Mouse (Mus musculus) neutrophil, adult 5-6 weeks (primary cell): ENCODE measurements around the gene Polr3c. TPM values are rescaled to one million over a fixed set of nuclear protein-coding genes. Genes with fewer than 3 reads are reported as not detected.
"Not testable (repeated sequence)": the region's sequence is repeated elsewhere in the genome, so short reads cannot be mapped to it uniquely, and the experiment has no call there.

ENCODE experiments used
- ATAC-seq: fragments of 151-379, 151-347 bp; 2 replicates; pipeline ENCODE4 v1.8.0; 2017; ENCODE audit warnings: mild to moderate bottlenecking, moderate TSS enrichment; ENCODE audit not compliant: insufficient number of reproducible peaks, poor library complexity, low FRiP score, severe bottlenecking; ENCODE audit errors: extremely low read depth
- total RNA-seq: library from RNA; stranded (forward); fragments of 200-1000 nt; gene quantifications from 2 replicates; pipeline ENCODE4 v1.2.3, GENCODE M21; 2017

Polr3c gene
- total RNA-seq, 1 experiment from 2014 or later: 38.3 TPM

DNA sequence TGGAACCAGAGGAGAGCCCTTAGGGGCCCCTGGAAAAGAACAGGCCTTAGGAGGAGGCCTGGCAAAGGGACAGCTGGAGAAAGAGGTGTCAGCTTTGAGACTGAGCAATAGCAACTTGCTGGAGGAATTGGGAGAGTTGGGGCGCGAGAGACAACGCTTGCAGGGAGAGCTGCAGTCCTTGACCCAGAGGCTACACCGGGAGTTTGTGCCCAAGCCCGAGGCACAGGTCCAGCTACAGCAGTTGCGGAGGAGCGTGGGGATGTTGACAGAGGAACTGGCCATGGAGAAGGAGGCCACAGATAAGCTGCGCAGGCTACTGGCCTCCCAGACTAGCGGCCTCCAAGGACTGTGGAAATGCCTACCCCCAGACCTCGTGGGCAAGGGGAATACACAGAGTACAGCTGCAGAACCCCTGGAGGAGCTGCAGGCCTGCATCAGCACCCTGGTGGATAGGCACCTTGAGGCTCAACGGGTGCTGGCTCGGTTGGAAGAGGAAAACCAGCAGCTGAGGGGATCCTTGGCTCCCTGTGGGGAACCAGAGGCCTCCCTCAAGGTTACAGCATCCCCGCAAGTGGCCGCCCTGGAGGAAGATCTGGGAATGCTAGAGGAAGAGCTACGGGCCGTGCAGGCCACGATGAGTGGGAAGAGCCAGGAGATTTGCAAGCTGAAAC, 43.1 kb downstream of the Polr3c start:
- no peak for ATAC-seq

DNA sequence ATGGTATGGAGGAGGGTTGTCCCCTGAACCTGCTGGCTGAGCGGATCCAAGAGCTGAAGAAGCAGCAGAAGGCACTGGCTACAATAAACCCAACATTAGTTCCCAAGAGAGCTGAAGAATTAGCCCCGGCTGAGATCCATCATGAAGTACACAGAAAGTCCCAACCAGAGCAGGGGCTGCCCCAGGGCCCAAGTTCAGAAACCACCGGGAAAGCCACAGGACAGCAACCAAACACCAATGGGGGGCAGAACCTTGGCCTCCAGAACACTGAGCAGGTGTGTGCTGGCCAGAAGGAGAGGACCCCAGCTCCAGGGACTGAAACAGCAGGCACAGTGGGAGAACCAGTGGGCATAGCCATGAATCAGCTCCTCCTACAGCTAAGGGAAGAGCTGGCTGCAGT, 43.9 kb downstream of the Polr3c start:
- no peak for ATAC-seq

DNA sequence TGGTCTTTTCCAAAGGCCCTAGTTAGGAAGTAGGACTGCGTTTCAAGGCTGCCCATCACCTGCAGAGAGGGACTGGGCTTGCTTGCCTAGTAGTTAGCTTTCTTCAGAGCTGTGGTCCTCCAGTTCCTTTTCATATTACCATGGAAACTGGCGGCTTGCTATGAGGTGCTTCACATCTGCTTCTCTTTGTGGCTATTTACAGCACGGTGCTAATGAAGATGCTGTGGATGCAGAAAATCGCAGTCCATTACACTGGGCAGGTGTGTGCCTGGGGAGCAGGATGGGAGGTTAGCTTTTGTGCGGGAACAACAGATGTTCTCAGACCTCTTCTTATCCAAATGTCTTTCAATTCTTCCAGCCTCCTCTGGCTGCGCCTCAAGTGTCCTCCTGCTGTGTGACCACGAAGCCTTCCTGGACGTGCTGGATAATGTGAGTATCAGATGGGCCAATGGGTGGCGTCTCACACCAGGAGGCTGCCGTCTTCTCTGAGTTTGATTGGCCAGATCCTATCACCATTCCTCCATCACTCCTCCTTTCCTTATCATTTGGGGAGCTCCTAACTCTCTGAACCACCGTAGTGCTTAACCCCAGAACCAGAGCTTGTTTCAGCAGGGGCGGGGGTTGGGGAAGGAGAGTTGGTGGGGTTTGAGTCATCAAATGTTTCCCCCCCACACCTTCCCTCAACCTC, 47.0 kb downstream of the Polr3c start:
- no peak for ATAC-seq

DNA sequence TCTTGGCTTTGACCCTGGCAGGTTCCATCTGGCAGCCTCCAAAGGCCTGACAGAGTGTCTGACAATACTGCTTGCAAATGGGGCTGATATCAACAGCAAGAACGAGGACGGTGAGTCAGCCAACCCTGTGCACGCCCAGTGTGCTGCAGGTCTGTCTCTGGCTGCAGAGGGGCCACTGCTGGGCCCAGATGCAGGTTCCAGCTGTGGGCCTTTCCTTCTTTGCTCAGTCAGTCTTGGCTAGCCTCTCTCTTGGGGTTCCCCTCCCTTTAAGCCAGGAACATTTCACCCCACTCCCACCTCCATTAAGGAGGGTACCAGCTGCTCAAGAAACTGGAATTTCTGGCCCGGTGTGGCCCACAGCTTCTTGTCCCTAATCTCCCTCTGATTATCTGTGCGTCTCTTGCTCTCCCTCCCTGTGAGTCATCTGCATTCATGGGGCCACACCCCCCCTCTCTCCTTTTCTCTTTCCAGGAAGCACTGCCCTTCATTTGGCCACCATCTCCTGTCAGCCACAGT, 48.2 kb downstream of the Polr3c start:
- ATAC-seq: no peak

DNA sequence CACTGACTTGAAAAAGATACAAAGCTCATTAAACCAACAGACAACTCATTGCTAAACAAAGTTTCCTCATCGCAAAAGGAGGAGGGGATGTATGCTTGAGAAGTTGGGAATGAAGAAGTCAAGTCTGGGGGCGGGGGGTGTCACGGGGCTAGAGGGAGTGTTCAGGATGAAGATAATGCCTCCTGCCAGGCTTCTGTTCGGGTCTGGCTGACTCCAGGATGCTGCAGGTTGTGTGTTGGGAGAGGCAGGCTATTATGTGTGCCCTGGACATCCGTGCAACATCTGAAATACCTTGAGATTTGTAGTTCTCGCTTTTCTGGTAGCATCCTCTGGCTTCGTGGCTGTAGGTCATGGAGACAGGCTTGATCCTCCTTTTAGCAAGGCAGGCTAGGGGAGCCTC, 49.0 kb downstream of the Polr3c start:
- no peak for ATAC-seq

DNA sequence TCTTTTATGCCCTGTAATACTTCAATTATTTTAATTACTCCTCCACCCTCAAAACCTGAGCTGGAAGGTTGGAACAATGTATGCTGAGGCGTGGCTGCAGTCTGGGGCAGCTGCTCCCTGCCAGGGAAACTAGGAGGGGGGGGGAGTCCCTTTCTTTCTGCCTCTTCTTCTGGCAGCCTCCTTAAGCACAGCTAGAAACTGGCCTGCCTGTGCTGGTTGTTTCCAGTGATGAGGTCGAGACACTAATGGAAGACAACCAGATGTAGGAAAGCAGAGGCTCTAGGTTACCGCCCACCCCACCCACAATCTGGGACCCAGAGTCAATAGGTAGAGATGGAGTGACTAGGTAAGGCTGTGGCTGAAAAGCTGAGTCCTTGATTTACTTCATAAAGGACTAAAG, 51.7 kb downstream of the Polr3c start:
- ATAC-seq: no peak

DNA sequence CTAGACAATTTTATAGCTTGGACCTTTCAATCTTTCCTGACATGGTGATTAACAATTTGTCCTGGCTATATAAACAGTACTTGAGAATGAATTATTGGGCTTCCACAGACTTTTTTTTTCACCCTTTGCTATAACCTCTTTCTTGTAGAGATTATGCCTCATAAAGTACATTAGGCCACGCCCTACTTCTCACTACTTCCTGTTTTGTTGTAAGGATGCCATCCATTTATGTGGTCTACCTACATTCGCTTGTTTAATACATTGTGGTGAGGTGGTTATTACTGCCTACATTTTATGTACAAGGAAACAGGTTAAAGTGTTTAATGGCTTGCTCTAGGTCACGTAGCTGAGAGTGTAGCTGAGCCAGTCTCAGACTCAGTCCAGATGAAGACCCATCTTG, 52.3 kb downstream of the Polr3c start:
- ATAC-seq: no peak

DNA sequence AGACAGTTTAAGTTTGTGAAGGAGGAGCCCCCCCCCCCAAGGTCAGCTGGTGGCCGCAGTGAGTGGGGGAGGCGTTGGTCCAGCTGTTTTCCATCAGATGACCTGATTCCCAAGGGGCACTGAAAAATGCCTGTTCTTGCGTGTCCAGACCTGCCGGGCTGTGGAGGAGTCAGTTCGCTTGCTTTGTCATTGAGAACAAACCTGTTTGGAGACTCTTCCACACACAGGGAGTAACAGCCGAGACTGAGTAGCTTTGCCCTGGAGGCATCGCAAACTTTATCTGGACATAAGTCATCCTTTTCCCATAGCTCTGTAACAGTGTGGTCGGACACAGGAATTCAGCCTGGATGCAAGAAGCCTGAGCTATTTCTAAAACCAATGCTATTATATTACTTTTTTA, 53.0 kb downstream of the Polr3c start:
- ATAC-seq: no peak

DNA sequence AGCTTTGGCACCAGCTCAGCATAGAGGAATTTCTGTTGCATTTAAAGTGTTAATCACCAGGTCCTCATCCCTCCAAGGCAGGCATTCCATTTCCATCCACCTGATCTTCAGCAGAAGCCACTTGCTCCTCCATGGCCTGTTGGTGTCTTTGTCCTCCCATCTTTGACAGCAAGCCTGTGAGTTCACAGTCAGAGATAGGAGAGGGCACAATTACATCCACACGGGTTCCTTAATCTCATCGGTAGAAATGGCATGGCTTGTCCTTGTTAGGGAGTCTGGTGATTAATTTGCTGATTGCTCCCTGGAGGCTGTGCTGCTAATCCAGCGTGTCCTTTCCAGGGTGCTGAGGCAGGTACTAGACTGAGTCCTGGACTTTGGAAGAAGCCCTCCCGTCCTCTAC, 53.9 kb downstream of the Polr3c start:
- ATAC-seq: no peak

DNA sequence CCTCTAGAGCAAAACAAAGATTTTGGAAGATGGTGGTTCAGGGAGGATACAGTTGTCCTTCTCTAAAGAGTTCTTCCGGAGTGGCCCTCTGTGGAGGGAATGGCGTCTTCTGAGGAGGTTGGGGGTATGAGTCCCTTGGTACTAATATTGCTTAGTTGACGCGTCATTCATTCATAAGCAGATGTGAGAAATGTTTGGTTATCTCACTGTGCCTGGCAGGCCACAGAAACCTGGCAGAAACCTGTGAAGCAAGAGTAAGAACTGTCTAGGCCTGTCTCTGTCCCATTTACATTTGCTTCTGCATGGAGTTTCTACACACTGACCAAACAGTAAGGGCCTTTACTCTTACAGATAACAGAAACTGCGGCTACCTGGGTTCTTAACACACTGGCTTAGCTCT, 55.9 kb downstream of the Polr3c start:
- no peak for ATAC-seq

DNA sequence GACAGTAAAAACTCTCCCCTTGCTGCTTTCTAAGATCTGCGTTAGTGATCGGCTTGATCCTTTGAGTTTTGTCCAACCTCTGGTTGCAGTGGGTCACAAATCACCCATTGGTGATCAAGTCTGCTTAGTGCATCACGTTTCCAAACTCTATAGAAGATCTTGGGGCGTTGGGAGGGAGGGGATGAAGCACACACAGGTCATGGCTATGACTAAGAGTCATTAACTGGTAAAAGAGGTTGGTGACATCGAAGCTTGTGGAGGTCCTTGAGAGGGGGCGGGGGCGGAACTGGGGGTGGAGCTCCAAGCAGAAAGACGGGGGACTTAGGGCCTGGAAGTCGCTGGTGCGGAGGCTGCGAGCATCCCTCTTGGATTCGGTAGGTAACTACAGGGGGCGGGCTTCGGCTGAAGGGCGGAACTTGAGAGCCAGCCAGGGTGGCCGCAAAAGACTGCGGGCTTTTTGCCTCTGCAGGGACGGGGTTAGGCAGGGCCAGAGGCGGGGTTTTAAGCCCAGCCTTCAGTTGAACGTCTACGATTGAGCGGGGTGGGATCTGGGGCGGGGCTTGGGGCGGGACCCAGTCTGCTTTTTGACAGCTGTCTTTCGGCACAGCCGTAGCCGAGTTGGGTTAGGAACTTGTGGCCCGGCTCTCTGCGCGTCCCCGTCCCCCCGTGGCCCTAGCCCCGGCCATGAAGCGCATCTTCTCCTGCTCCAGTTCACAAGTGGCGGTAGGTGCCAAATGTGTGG, 57.5 kb downstream of the Polr3c start, which contains the start of gene Ankrd35:
Ankrd35 (plus strand) TSS at position 405 of the 742 bp plus-strand sequence.
- ATAC-seq: peak; percentile 94

DNA sequence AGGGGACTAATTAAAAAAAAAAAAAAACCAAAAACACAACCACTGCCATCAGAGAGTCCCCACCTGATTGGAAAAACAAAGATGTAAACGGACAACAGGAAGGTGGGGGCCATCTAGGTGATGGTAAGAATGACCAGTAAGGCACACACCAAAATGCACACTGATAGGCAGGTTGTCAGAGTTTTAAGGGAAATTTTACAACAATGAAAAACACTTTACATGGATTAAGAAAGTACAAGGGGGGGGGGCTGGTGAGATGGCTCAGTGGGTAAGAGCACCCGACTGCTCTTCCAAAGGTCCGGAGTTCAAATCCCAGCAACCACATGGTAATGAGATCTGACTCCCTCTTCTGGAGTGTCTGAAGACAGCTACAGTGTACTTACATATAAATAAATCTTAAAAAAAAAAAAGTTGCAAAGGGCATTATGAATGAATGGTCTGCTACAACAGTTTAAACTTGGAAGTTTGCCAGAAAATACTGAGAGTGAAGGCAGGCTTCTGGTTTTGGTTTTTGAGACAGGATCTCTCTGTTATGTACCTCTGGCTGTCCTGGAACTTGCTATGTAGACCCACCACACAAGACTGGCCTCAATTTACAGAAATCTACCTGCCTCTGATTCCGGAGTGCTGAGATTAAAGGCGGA, 58.9 kb downstream of the Polr3c start:
- ATAC-seq: no peak

DNA sequence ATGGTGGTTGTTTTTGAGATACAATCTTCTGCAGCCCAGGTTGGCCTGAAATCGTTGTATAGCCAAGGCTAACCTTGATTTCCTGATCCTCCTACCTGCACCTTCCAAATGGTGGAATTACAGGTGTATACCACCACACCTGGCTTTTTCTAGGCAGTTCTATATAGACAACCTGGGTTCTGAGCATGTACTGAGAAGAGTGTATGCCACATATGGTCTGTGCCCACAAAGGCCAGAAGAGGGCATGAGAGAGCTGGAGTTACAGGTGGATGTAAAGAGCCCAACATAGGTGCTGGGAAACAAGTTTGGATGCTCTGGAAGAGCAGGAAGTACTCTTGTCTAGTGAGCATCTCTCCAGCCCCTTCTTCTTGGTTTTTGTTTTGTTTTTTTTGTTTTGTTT, 60.1 kb downstream of the Polr3c start:
- ATAC-seq: no peak

DNA sequence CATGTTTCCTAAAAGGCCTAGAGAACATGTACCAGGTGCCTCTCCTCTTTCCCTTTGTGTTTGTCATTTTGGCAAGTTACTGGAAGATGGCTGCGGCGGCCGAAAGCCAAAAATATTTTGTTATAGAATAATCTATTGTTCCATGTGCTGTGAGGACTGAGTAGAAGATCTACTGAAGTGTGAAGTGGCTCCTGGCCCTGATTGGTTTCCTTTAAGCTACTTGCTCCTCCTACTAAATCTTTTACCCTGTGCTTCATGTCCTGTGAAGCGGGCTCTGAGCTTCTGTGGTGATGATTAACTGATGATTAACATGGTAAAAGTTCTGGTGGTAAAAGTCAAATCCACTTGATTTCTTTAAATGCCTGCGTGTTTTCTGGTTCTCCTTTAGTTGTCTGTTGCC, 60.5 kb downstream of the Polr3c start:
- no peak for ATAC-seq

DNA sequence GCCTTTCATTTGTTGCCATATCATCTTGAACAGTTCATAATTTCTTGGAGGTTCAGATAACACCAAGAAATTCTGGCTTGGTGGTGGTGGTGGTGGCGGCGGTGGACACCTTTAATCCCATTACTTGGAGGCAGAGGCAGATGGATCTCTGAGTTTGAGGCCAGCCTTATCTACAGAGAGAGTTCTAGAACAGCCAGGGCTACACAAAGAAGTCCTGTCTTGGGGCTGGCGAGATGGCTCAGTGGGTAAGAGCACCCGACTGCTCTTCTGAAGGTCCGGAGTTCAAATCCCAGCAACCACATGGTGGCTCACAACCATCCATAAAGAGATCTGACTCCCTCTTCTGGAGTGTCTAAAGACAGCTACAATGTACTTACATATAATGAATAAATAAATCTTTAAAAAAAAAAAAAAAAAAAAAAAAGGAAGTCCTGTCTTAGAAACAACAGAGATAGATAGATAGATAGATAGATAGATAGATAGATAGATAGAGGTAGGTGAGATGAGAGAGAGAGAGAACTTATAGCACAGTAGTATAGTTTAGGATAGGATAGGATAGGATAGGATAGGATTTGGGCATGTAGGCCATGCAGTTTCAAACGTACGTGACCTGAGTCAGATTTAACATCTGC, 61.6 kb downstream of the Polr3c start:
- not testable (repeated sequence) for ATAC-seq

DNA sequence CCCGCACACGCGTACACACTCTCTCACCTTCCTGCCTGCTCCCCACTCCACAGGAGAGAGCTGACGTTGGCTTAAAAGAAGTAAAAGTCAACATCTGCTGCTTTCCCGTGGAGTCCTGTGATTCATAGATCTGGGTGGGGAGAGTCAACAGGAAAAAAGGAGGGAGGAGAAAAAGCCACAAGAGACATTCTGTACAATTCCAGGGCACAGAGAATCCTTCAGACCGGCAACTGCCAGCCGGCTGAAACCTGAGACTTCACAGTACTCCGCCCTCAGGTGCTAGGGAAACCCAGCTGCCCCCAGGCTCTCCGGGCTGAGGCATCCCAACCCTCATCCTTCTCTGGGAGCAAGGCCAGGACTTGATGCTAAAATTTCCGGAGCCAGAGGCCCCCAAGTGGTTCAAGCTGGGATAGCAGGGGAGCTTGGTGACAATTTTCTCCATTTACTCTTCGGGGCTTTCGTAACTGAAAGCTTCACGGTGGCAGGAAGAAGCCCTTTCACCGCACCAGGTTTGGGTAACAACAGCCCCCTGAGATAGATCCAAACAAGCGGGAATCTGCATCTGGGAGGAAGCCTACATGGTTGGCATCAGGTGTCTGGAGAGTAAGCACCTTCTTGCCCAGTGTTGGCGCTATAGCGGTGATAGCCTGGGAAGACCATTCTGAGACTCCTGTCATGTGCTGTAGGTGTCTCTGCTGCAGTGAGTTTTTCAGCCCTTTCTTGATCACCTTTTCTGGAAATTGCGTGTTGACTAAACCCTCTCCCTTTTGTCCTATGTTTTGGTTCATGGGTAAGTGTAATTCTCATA, 63.8 kb downstream of the Polr3c start:
- peak; percentile 60; the same call in 1 of the 2 replicates for ATAC-seq

DNA sequence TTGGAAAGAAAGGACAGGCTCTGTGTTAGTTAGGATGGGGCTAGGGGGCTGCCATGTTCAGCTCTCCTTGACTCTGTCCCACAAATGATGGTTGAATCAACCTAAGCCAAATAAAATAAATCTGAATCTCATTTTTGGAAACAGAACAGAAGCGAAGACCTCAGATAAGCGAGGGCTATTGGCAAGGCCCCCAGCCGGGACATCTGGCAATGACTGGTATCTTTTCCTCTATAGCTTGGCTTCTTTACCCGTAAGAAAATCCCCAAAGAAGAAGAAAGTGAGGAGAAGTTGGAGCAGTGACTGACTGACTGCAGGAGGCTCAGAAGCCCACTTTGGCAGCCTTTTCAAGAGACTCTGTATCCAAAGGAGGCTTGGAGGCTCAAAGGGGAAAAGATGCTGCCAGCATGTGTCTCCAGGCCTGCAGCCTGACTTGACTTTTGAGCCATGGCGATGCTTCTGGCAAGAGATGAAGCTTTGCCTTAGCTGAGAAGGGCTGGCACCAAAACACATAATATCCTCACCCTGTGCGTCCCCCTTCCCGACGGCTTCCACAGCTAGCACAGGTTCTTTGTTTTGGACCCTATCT, 64.6 kb downstream of the Polr3c start:
- no peak for ATAC-seq
